Mouse (Mus musculus) layer of hippocampus, adult 11-12 months (tissue): ENCODE results near the gene Bnip1.

Experiments used
- DNase-seq: peaks from one replicate; pipeline ENCODE4 v3.0.0; 2022; ENCODE audit warnings: low spot score

Bnip1 gene

DNA sequence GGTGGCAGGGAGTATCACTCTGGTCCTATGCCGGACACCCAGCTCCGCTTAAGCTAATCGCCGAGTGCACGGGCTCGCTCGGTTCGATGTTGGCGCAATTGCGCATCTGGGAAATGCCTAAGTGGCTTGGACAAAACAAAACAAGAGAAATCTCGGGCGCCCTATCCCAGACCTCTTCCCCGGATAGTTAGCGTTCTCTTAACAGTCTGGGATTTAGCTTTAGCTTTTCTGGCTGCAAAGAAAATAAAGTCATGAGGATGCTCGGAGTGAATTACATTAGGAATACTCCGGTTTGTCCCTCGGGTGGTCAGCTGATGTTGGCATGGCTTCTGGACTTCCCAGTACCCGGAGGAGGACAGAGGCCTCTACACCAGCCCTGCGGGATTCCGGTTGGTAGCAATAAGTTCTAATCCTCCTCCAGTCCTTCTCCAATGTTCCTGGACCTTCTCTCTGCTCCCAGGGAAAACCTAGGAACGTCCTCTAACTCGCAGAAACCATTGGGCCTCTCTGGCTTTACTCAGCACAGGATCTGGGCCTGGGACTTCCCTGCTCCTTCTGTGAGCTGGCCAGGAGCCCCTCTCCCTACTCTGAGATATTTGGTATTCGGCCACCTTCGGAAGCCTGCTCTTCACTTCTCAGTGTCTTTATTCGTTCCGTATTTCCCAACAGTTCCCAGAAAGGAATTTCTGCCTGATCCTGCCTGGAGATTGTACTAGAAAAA lies 59.0 kb downstream of the Bnip1 start:
- no peak for DNase-seq

DNA sequence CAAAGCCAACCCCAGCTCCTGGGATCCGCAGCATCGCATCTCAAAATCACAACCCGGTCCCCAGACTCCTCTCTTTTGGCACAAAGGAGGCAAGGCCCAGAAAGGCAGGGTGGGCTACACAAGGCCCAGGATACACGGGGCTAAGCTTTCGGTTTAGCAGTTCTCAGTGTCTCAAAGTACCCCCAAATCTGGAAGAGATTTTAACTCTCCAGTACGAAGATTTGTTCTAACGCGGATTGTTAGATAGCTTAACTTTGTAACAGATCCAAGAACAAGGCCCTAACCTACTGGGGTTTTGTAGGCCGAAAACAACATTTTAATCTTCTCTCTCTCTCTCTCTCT lies 59.5 kb downstream of the Bnip1 start:
- no peak for DNase-seq

DNA sequence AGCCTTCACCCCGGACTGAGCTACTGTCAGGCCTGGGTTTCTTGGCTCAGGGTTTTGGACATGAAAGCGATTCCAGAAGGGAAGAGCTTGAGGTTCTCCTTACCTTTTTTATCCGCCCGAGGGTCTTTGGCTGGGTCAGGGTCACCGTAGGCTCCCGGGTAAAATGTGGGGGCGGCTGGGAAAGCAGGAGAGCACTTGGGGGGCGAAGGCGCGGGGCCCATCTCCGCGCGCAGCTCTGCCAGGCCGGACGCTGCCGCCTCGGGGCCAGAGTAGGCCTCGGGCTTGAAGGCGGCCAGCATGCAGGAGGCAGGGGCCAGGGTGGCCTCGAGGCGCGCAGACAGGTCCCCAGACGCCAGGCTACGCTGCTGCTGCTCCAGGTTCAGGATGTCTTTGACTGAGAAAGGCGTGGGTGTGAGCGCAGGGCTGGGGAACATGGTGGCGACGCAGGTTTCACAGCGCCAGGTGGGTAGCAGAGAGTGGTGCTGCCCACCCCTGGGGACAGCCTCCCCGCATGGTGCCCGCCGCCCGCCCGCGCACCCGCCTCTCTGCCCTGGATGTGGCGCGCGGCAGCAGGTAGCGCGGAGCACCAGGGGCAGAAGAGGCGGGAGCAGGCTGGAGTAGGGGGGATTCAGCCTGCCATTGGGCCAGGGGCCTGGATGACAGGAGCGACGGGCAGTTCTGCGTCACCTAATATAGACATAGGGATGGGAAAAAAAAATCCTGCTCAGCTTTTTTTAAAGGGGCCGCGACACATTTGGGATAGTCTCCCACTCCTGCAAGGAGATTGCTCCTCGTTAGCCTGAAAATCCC lies 60.3 kb downstream of the Bnip1 start:
- no peak for DNase-seq

DNA sequence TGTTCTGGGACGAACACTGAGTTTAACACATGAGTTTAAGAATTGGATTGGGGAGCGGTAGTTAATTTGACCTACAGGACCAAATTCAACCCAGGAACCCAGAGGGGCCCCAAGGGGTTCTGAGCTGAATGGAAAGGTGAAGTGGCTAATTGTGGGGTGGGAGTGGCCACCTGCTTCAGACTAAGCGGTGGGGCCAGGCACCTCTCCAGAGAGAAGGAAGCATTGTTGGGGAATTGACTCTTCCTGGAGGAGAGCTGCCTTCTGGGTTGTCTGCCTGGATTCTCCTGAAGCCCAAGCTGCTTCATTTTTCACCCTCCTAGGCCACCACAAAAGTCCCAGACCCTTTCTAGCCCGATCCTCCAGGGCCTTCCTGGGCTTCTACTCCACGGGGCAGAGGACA lies 61.1 kb downstream of the Bnip1 start:
- no peak for DNase-seq
